Mouse (Mus musculus) lung, embryonic 16.5 days (tissue): ENCODE measurements at regions not wholly inside any gene's neighbourhood (a gene's known extent, or its start where the extent isn't known, plus 50 kb on each side); places are given as distances from the start of the nearest gene placed in this dataset.

ENCODE experiments used
- ATAC-seq: fragments of 200-750 bp; cut with Nextera tagmentation; 2 replicates; pipeline ENCODE4 v1.8.0; 2017; ENCODE audit warnings: low read depth, mild to moderate bottlenecking, moderate library complexity
- H3K27ac ChIP-seq: fragments of 300-500 bp; sonication (generic); 2 replicates; pipeline ENCODE4 v1.5.1; 2014; ENCODE audit warnings: mild to moderate bottlenecking, control low read depth, low read length
- H3K27me3 ChIP-seq: fragments of 300-500 bp; sonication (generic); 2 replicates; pipeline ENCODE4 v1.6.1; 2014; ENCODE audit warnings: low read depth, low read length, mixed read lengths; ENCODE audit not compliant: control insufficient read depth, insufficient read depth
- H3K36me3 ChIP-seq: fragments of 300-500 bp; sonication (generic); 2 replicates; pipeline ENCODE4 v1.6.1; 2014; ENCODE audit warnings: low read length; ENCODE audit not compliant: control insufficient read depth, insufficient read depth
- H3K4me1 ChIP-seq: fragments of 300-500 bp; sonication (generic); replicated peaks from 2 replicates; pipeline ENCODE4 v1.6.1; 2014; ENCODE audit warnings: low read length, mixed read lengths; ENCODE audit not compliant: control insufficient read depth, insufficient read depth
- H3K4me2 ChIP-seq: fragments of 300-500 bp; sonication (generic); 2 replicates; pipeline ENCODE4 v1.6.1; 2014; ENCODE audit warnings: low read depth, low read length, control low read depth
- H3K4me3 ChIP-seq: fragments of 300-500 bp; sonication (generic); 2 replicates; pipeline ENCODE4 v1.5.1; 2014; ENCODE audit warnings: mild to moderate bottlenecking, low read length, control low read depth
- H3K9ac ChIP-seq: fragments of 300-500 bp; sonication (generic); 2 replicates; pipeline ENCODE4 v1.6.1; 2014; ENCODE audit warnings: low read length, control low read depth
- H3K9me3 ChIP-seq: fragments of 300-500 bp; sonication (generic); 2 replicates; pipeline ENCODE4 v1.6.1; 2016; ENCODE audit warnings: low read length; ENCODE audit not compliant: control insufficient read depth
- WGBS: fragments of 180-500 bp; shearing (Covaris S2); extraction: QIAGEN DNeasy Blood & Tissue Kit; methylation state at CpG from one replicate; pipeline ENCODE4 v1.1.7; 2014; 5-methylcytosine and 5-hydroxymethylcytosine counted together

GRCm38 (mm10) chr14:71241655-71242390 lies 642.2 kb upstream of the Fam160b2 start:
- H3K9me3 ChIP-seq: no peaks in the 10 kb centered on the region
- no peak overlapping the region for H3K4me2 ChIP-seq
- H3K4me1 ChIP-seq: no peaks in the 10 kb centered on the region; the same call in 1 of the 2 replicates
- WGBS: 40% methylated on average over 10 of the region's 10 CpGs
- no peaks in the 10 kb centered on the region for H3K27me3 ChIP-seq
- no peak overlapping the region for H3K4me3 ChIP-seq
- ATAC-seq: peak; percentile 59; the same call in 1 of the 2 replicates
- no peaks in the 10 kb centered on the region for H3K36me3 ChIP-seq
- H3K9ac ChIP-seq: no peak overlapping the region
- peak overlapping the region; percentile 57 for H3K27ac ChIP-seq

GRCm38 (mm10) chr14:71236192-71236591 lies 636.6 kb upstream of the Fam160b2 start:
- H3K27me3 ChIP-seq: no peaks in the 10 kb centered on the region

GRCm38 (mm10) chr14:71234900-71235299 lies 635.3 kb upstream of the Fam160b2 start:
- H3K36me3 ChIP-seq: no peaks in the 10 kb centered on the region
- no peak for ATAC-seq
- WGBS: 77% methylated on average over 2 of the region's 2 CpGs

More at GRCm38 (mm10) chr14:71236192-71236591, 636.6 kb upstream of the Fam160b2 start:
- Histone ChIP-seq H3K9me3 (no peaks in the 10 kb centered on the region), H3K9ac (no peak overlapping the region), H3K4me1 (no peaks in the 10 kb centered on the region), H3K36me3 (no peaks in the 10 kb centered on the region), H3K4me3 (no peak overlapping the region), H3K4me2 (no peak overlapping the region), H3K27ac (no peak overlapping the region)
- no peak for ATAC-seq
- WGBS: 73% methylated on average over 6 of the region's 6 CpGs

GRCm38 (mm10) chr14:71234276-71234675 lies 634.6 kb upstream of the Fam160b2 start:
- no peak for ATAC-seq
- Histone ChIP-seq H3K27ac (no peak overlapping the region), H3K9me3 (no peaks in the 10 kb centered on the region), H3K4me3 (no peak overlapping the region), H3K4me2 (no peak overlapping the region), H3K27me3 (no peaks in the 10 kb centered on the region), H3K36me3 (no peaks in the 10 kb centered on the region), H3K4me1 (no peaks in the 10 kb centered on the region), H3K9ac (no peak overlapping the region)
- WGBS: 45% methylated on average over 2 of the region's 2 CpGs

More at GRCm38 (mm10) chr14:71234900-71235299, 635.3 kb upstream of the Fam160b2 start:
- no peak overlapping the region for H3K9ac ChIP-seq
- H3K9me3 ChIP-seq: no peaks in the 10 kb centered on the region
- H3K27ac ChIP-seq: no peak overlapping the region
- no peak overlapping the region for H3K4me3 ChIP-seq
- no peaks in the 10 kb centered on the region for H3K27me3 ChIP-seq
- no peaks in the 10 kb centered on the region for H3K4me1 ChIP-seq
- H3K4me2 ChIP-seq: no peak overlapping the region

GRCm38 (mm10) chr14:71231223-71231815 lies 631.7 kb upstream of the Fam160b2 start:
- Histone ChIP-seq H3K27me3 (no peaks in the 10 kb centered on the region), H3K4me3 (no peak overlapping the region), H3K27ac (peak overlapping the region; percentile 72), H3K36me3 (no peaks in the 10 kb centered on the region), H3K9ac (no peak overlapping the region), H3K4me2 (no peak overlapping the region), H3K9me3 (no peaks in the 10 kb centered on the region), H3K4me1 (no peaks in the 10 kb centered on the region)
- ATAC-seq: peak; percentile 85
- 42% methylated on average over 4 of the region's 4 CpGs for WGBS

GRCm38 (mm10) chr14:71230484-71231188 lies 631.0 kb upstream of the Fam160b2 start:
- Histone ChIP-seq H3K27me3 (no peaks in the 10 kb centered on the region), H3K4me3 (no peak overlapping the region), H3K4me1 (no peaks in the 10 kb centered on the region), H3K4me2 (no peak overlapping the region), H3K9ac (no peak overlapping the region), H3K9me3 (no peaks in the 10 kb centered on the region), H3K36me3 (no peaks in the 10 kb centered on the region), H3K27ac (peak overlapping the region; percentile 72; the same call in 1 of the 2 replicates)
- WGBS: 59% methylated on average over 7 of the region's 7 CpGs
- peak; percentile 95 for ATAC-seq

- 84% methylated on average over 2 of the region's 2 CpGs for WGBS
These were observed 630.3 kb upstream of the Fam160b2 start for GRCm38 (mm10) chr14:71229955-71230354.

GRCm38 (mm10) chr14:71228894-71229446 lies 629.3 kb upstream of the Fam160b2 start:
- H3K4me1 ChIP-seq: no peaks in the 10 kb centered on the region
- no peak for ATAC-seq
- no peaks in the 10 kb centered on the region for H3K9me3 ChIP-seq
- H3K9ac ChIP-seq: no peak overlapping the region
- H3K27me3 ChIP-seq: no peaks in the 10 kb centered on the region
- WGBS: 73% methylated on average over 8 of the region's 8 CpGs
- no peak overlapping the region for H3K27ac ChIP-seq
- no peak overlapping the region for H3K4me2 ChIP-seq
- H3K4me3 ChIP-seq: no peak overlapping the region
- no peaks in the 10 kb centered on the region for H3K36me3 ChIP-seq

More at GRCm38 (mm10) chr14:71229955-71230354, 630.3 kb upstream of the Fam160b2 start:
- Histone ChIP-seq H3K4me1 (no peaks in the 10 kb centered on the region), H3K27me3 (no peaks in the 10 kb centered on the region), H3K4me3 (no peak overlapping the region), H3K27ac (no peak overlapping the region), H3K9ac (no peak overlapping the region), H3K9me3 (no peaks in the 10 kb centered on the region), H3K4me2 (no peak overlapping the region), H3K36me3 (no peaks in the 10 kb centered on the region)
- ATAC-seq: no peak

GRCm38 (mm10) chr14:71217041-71217440 lies 617.4 kb upstream of the Fam160b2 start:
- ATAC-seq: no peak
- Histone ChIP-seq H3K9ac (no peak overlapping the region), H3K36me3 (no peaks in the 10 kb centered on the region), H3K4me2 (no peak overlapping the region), H3K9me3 (no peaks in the 10 kb centered on the region), H3K27ac (no peak overlapping the region), H3K4me3 (no peak overlapping the region), H3K27me3 (no peaks in the 10 kb centered on the region), H3K4me1 (no peaks in the 10 kb centered on the region)
- 61% methylated on average over 1 of the region's 1 CpGs for WGBS
